Mouse (Mus musculus) ES-Bruce4 (cell line): Measurements from ENCODE around the gene Gm26992. TPM values are rescaled to one million over a fixed set of nuclear protein-coding genes. Genes with fewer than 3 reads are reported as not detected.

ENCODE experiments used
- H3K27ac ChIP-seq: 2 replicates; pipeline ENCODE4 v1.5.1; 2012; ENCODE audit warnings: low read length, inconsistent platforms; ENCODE audit not compliant: insufficient read depth
- H3K27me3 ChIP-seq: 2 replicates; pipeline ENCODE4 v1.6.1; 2012; ENCODE audit warnings: mild to moderate bottlenecking, low read length, inconsistent platforms; ENCODE audit not compliant: control insufficient read depth, poor library complexity, insufficient read depth, severe bottlenecking
- H3K36me3 ChIP-seq: 2 replicates; pipeline ENCODE4 v1.6.1; 2012; ENCODE audit warnings: inconsistent platforms, mild to moderate bottlenecking, low read length, moderate library complexity; ENCODE audit not compliant: control insufficient read depth, poor library complexity, insufficient read depth, severe bottlenecking
- H3K4me1 ChIP-seq: one replicate; pipeline ENCODE4 v1.8.1; 2011; ENCODE audit warnings: low read length; ENCODE audit not compliant: control insufficient read depth, insufficient read depth
- H3K4me3 ChIP-seq: 2 replicates; pipeline ENCODE4 v1.5.1; 2011; ENCODE audit warnings: low read depth, mild to moderate bottlenecking, low read length
- H3K9ac ChIP-seq: 2 replicates; pipeline ENCODE4 v1.6.1; 2012; ENCODE audit warnings: low read depth, mild to moderate bottlenecking, inconsistent platforms; ENCODE audit not compliant: poor library complexity, severe bottlenecking
- H3K9me3 ChIP-seq: replicated peaks from 2 replicates; pipeline ENCODE4 v1.6.1; 2012; ENCODE audit warnings: mild to moderate bottlenecking, low read length, inconsistent platforms; ENCODE audit not compliant: control insufficient read depth, poor library complexity, insufficient read depth, severe bottlenecking
- CTCF ChIP-seq: IDR thresholded peaks from one replicate; pipeline ENCODE4 v1.8.1; 2011; ENCODE audit warnings: low read depth, low read length
- EP300 ChIP-seq: IDR thresholded peaks from 2 replicates; pipeline ENCODE4 v1.6.1; 2011; ENCODE audit warnings: low read depth, low read length; ENCODE audit not compliant: insufficient read depth
- POLR2A ChIP-seq: IDR thresholded peaks from one replicate; pipeline ENCODE4 v1.8.1; 2011; ENCODE audit warnings: low read length; ENCODE audit not compliant: insufficient read depth
- polyA plus RNA-seq: library from polyadenylated mRNA; stranded (reverse); fragments of >200 nt; gene quantifications from 2 replicates; pipeline ENCODE4 v1.2.4, GENCODE M21; 2011; ENCODE audit warnings: low read depth; ENCODE audit not compliant: missing spikeins, insufficient read depth, insufficient read length

The Gm26992 gene
- polyA plus RNA-seq, 1 experiment, result not detected

DNA sequence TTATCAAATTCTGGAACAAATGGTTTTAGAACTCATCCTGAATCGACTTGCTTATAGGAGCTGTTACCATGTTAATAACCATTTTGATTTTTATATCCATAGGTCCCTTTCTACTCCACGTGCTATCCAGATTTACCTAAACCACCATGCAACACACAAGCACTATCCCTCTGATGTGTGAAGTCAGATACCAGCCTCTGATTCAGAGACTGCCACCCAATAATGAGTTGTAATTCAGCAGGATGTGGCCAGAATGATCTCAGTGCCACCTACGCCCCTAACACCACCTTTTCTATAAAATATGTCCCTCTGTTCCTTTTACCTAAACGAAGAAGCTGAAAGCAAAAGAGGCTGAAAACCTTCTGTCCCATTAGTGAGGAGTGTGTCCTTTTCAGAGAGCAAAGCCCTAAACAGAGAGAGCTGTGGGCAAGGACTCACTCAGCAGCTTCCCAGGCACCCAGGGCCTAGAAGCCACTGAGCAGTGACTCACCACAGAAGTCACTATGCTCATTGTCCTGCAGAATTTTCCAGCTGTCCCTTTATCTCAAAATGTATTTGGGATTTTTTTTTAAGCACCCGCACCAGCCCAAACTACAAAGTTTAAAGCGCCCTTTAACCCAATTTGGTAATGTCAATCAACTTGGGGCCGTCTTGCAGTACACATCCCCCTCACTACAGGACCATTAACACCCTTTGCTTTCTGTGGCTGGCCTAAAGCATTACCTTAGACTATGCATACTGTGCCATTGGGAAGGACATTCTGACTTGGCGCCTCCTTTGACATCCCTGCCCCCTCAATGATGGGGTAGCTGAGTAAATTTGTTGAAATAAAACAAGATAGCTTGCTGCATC is 87.6 kb downstream of the Gm26992 start:
- Histone ChIP-seq H3K9me3 (no peaks in the 10 kb centered on the region), H3K4me3 (no peak overlapping the region), H3K9ac (no peak overlapping the region), H3K27me3 (no peaks in the 10 kb centered on the region), H3K36me3 (no peaks in the 10 kb centered on the region), H3K4me1 (no peaks in the 10 kb centered on the region), H3K27ac (no peak overlapping the region)
- TF ChIP-seq POLR2A, result no peak
- TF ChIP-seq EP300, result no peak
- TF ChIP-seq CTCF, result no peak

DNA sequence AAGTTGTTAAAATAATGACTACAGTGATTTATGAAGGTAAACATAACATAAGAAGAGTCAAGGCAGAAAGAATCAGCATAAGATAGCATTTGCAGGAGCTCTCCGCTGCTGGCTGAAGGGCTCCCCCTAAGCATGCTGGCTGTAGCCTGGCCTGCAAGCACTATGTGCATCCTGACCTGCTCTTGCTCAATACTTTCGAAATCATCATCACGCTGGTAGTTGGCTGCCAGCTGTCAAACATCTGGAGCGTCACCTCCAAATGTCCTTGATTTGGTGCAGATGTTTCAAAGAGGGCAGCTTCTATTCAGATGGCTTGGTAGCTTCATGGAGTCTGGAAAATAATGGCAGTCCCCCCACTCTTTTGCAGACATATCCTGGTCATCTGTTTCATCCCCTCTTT is 93.0 kb downstream of the Gm26992 start:
- Histone ChIP-seq H3K27ac (no peak overlapping the region), H3K9me3 (no peaks in the 10 kb centered on the region), H3K36me3 (no peaks in the 10 kb centered on the region), H3K4me3 (no peak overlapping the region), H3K9ac (no peak overlapping the region), H3K4me1 (no peaks in the 10 kb centered on the region), H3K27me3 (no peaks in the 10 kb centered on the region)
- TF ChIP-seq POLR2A, result no peak
- no peak for TF ChIP-seq EP300
- TF ChIP-seq CTCF, result no peak

DNA sequence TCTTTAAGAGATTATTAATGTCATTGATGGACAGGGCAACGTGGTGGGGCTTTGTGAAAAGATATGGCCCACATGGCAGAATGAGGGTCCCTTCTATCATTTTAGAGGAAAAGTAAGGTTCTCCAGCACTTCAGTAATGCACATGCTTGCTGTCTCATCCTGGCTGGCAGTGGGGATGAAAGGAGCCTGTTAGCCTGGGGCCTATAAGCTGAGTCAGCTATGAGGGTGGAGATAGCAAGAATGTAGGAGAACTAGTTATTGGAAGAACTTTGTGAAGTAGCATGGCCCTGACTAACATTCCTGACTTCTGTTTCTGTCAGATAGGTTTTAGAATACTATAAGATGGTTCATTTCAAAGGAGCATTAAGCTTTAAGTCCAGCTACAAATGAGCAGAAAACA is 93.5 kb downstream of the Gm26992 start:
- Histone ChIP-seq H3K27me3 (no peaks in the 10 kb centered on the region), H3K27ac (no peak overlapping the region), H3K4me1 (no peaks in the 10 kb centered on the region), H3K9ac (no peak overlapping the region), H3K36me3 (no peaks in the 10 kb centered on the region), H3K4me3 (no peak overlapping the region), H3K9me3 (no peaks in the 10 kb centered on the region)
- TF ChIP-seq POLR2A (no peak), EP300 (no peak), CTCF (no peak)

DNA sequence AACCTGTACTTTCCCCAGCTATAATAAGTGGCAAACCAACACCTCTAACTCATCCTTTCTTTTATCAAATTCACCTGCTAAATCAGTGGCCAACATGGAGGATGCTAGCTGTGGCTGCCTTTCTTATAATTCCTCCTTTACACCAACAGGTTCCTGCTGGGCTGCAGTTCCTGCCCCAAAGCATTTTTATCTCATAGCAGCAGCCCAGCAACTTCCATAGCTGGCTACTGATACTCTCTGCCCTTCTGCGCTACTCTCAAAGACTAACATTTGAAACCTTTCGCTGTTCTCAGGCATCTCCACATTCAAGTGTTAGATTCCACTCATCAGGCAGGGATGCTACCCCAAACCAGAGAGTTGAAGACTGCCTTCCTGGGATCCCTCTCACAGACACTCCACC is 97.0 kb downstream of the Gm26992 start:
- Histone ChIP-seq H3K27ac (no peak overlapping the region), H3K9ac (no peak overlapping the region), H3K27me3 (no peaks in the 10 kb centered on the region), H3K4me3 (no peak overlapping the region), H3K36me3 (no peaks in the 10 kb centered on the region), H3K4me1 (no peaks in the 10 kb centered on the region), H3K9me3 (no peaks in the 10 kb centered on the region)
- no peak for TF ChIP-seq CTCF
- no peak for TF ChIP-seq EP300
- no peak for TF ChIP-seq POLR2A

DNA sequence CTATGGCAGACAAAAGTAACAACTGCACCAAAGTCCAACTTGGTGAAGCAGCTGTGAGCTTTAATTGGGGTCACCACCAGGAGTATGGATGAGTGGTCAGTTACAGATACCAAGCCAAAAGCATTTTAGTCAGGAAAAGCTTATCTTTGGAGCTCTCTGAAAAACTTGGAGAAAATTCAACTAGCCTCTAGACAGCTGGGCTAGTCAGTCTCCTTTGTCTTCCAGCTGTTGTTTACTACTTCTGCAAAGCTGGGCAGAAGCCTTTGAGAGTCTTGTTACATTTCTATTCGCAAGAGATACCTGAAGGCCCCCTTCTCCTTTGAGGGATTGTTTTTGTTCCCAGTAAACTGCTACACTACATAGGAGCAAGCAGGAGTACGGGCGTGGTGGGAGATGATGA is 97.7 kb downstream of the Gm26992 start:
- Histone ChIP-seq H3K4me3 (no peak overlapping the region), H3K36me3 (no peaks in the 10 kb centered on the region), H3K27ac (no peak overlapping the region), H3K9ac (no peak overlapping the region), H3K27me3 (no peaks in the 10 kb centered on the region), H3K4me1 (no peaks in the 10 kb centered on the region), H3K9me3 (no peaks in the 10 kb centered on the region)
- TF ChIP-seq EP300, result no peak
- TF ChIP-seq CTCF, result no peak

DNA sequence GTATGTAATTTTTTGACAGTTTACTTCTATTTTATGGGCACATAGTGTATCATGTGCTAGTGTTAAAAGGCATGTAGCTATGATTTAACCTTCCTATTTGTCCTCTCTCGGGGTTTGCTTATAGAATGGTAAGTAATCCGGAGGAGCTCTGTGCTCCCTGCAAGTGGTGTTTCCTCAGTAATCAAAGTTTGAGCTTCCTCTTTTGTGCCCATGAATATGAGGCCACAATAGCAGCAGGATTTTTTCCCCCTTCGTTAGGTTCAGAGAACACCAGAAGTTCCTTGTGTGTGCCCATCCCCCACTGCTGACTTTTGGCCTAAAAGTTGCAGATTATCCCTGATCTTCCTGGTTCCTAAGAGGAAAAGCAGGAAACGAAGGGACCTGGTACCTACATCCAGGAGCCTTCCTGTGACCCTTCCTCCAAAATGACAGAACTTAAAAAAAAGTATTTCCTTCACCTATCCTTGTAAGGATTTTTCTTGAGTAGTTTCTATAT is 99.5 kb downstream of the Gm26992 start:
- TF ChIP-seq POLR2A, result no peak
- no peak overlapping the region for H3K27ac ChIP-seq
- H3K9me3 ChIP-seq, result no peaks in the 10 kb centered on the region
- no peaks in the 10 kb centered on the region for H3K4me1 ChIP-seq
- no peak overlapping the region for H3K9ac ChIP-seq
- no peaks in the 10 kb centered on the region for H3K36me3 ChIP-seq
- H3K4me3 ChIP-seq, result no peak overlapping the region
- no peaks in the 10 kb centered on the region for H3K27me3 ChIP-seq
